Mouse (Mus musculus): ENCODE measurements at regions not wholly inside any gene's neighbourhood (a gene's known extent, or its start where the extent isn't known, plus 50 kb on each side); places are given as distances from the start of the nearest gene placed in this dataset.

DNA sequence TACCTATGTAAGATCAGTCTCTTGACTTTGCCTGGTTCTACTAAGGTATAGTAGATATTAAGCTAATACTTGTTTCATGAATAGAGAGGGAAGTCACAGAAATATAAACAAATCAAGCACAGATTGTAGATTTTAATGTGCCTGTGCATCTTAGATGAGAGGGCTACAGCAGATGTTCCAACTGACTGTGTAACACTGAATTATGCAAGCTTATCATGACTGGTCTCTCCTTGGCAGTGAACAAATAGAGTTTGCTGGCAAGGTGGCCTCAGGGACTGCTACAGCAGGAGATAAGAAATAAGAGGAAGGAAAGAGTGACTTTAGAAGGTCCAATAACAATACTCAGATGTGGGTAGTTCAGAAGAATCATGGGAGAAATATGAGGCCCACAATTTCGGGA lies 372.0 kb downstream of the Cdk5rap2 start:
- no peak for TF ChIP-seq CTCF (IDR thresholded peaks at IDR 0.05; ENCODE audit: low read depth)

DNA sequence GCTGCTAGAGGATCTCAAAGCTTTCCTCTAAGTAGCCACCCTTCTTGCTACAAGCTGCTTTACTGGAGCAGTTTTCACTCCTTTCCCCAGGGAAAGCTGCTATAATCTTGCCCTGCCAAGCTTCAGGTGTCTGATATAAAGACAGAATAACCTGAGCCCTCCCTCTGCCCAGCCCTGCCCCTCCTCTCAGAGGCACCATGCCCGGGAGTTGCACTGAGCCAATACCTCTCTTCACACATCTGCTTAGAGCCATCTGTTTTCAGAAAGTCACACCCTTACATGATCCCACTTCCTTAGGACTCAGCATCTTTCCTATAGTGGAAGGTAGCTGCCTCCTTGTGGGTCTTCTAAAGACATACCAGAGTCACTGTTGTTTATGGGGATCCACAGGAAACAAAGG lies 374.3 kb downstream of the Cdk5rap2 start:
- 26% methylated on average over 1 of the region's 1 CpGs for WGBS (ENCODE audit: insufficient replicate concordance)
- Histone ChIP-seq H3K36me3 (replicated peaks; ENCODE audit: control insufficient read depth, insufficient read depth, low read depth) (no peaks in the 10 kb centered on the region), H3K27me3 (ENCODE audit: control insufficient read depth, insufficient read depth, low read length) (no peaks in the 10 kb centered on the region), H3K27ac (no peak overlapping the region), H3K4me3 (ENCODE audit: insufficient read depth in 1 of 2, low read depth in 2 of 2, low read length in 2 of 2) (no peak overlapping the region), H3K9me3 (ENCODE audit: control insufficient read depth, low read length) (no peaks in the 10 kb centered on the region), H3K4me2 (ENCODE audit: low read depth) (no peak overlapping the region), H3K9ac (replicated peaks) (no peak overlapping the region), H3K4me1 (replicated peaks; ENCODE audit: control insufficient read depth in 2 of 2, insufficient read depth in 2 of 2, low read length in 1 of 2) (no peaks in the 10 kb centered on the region)
- TF ChIP-seq EP300 (IDR thresholded peaks at IDR 0.05; ENCODE audit: low read depth), result no peak
- no peak for TF ChIP-seq CTCF (IDR thresholded peaks at IDR 0.05; ENCODE audit: low read depth)
- DNase-seq (ENCODE audit: low read depth in 3 of 3, low spot score in 3 of 3), result no peak
- no peak for ATAC-seq (ENCODE audit: insufficient read depth)

More for the DNA sequence above, 372.0 kb downstream of the Cdk5rap2 start:
- no peaks in the 10 kb centered on the region for H3K9me3 ChIP-seq (ENCODE audit: control insufficient read depth, low read length)
- H3K36me3 ChIP-seq (replicated peaks; ENCODE audit: control insufficient read depth, insufficient read depth, low read depth), result no peaks in the 10 kb centered on the region
- H3K4me3 ChIP-seq (ENCODE audit: insufficient read depth in 1 of 2, low read depth in 2 of 2, low read length in 2 of 2), result no peak overlapping the region
- H3K4me1 ChIP-seq (replicated peaks; ENCODE audit: control insufficient read depth in 2 of 2, insufficient read depth in 2 of 2, low read length in 1 of 2), result no peaks in the 10 kb centered on the region
- H3K4me2 ChIP-seq (ENCODE audit: low read depth), result no peak overlapping the region
- WGBS (ENCODE audit: insufficient replicate concordance), result 41% methylated on average over 1 of the region's 1 CpGs
- no peak for DNase-seq (ENCODE audit: low read depth in 3 of 3, low spot score in 3 of 3)
- ATAC-seq (ENCODE audit: insufficient read depth), result no peak
- H3K27me3 ChIP-seq (ENCODE audit: control insufficient read depth, insufficient read depth, low read length), result no peaks in the 10 kb centered on the region
- H3K9ac ChIP-seq (replicated peaks), result no peak overlapping the region
- H3K27ac ChIP-seq, result no peak overlapping the region

DNA sequence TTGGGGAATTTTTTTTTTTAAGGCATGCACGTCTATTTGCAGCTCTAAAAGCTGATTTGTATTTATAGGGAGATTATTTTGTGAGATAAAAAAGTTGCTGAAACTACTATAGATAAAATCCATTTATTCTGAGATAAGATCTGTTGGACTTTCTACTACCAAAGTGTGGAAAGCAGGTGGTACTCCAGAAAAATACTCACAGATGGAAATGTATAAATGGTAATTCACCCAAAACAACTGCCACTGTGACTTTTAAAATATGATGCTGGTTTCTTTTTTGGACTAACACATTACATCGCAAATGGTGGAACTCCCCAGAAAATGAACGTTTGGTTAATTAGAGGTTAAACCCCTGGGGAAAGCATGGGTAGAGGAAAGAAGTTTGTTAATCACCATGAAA lies 377.7 kb downstream of the Cdk5rap2 start:
- DNase-seq (ENCODE audit: low read depth in 3 of 3, low spot score in 3 of 3) (no peak), ATAC-seq (ENCODE audit: insufficient read depth) (no peak)
- H3K27me3 ChIP-seq (ENCODE audit: control insufficient read depth, insufficient read depth, low read length), result no peaks in the 10 kb centered on the region
- no peak overlapping the region for H3K4me3 ChIP-seq (ENCODE audit: insufficient read depth in 1 of 2, low read depth in 2 of 2, low read length in 2 of 2)
- H3K9me3 ChIP-seq (ENCODE audit: control insufficient read depth, low read length), result no peaks in the 10 kb centered on the region
- no peaks in the 10 kb centered on the region for H3K4me1 ChIP-seq (replicated peaks; ENCODE audit: control insufficient read depth in 2 of 2, insufficient read depth in 2 of 2, low read length in 1 of 2)
- H3K9ac ChIP-seq (replicated peaks), result no peak overlapping the region
- no peak for TF ChIP-seq CTCF (IDR thresholded peaks at IDR 0.05; ENCODE audit: low read depth)
- TF ChIP-seq EP300 (IDR thresholded peaks at IDR 0.05; ENCODE audit: low read depth), result no peak
- no peaks in the 10 kb centered on the region for H3K36me3 ChIP-seq (replicated peaks; ENCODE audit: control insufficient read depth, insufficient read depth, low read depth)
- H3K4me2 ChIP-seq (ENCODE audit: low read depth), result no peak overlapping the region
- H3K27ac ChIP-seq, result no peak overlapping the region
- WGBS (ENCODE audit: insufficient replicate concordance), result 59% methylated on average over 3 of the region's 3 CpGs

DNA sequence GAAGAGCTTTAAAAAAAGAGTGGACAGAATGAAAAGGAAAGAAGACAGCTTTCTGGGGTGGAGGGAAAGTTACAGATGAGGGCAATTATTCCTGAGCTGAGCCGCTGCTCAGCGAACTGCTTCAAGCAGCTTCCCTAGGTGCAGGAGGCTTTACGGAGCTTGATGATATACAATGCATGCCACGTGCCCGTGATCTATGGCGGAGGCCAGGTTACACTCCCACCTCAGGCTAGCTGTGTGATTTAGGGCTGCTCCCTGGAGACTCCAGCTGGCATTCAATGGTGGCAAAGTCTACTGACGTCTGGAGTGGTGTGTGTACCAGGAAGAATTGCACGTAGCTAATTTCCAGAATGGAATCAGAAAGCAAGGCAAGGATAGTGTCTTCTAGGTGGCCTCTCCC lies 383.4 kb downstream of the Cdk5rap2 start:
- no peaks in the 10 kb centered on the region for H3K27me3 ChIP-seq (ENCODE audit: control insufficient read depth, insufficient read depth, low read length)
- no peak overlapping the region for H3K4me2 ChIP-seq (ENCODE audit: low read depth)
- H3K4me1 ChIP-seq (replicated peaks; ENCODE audit: control insufficient read depth in 2 of 2, insufficient read depth in 2 of 2, low read length in 1 of 2), result no peaks in the 10 kb centered on the region
- no peak overlapping the region for H3K9ac ChIP-seq (replicated peaks)
- 60% methylated on average over 8 of the region's 8 CpGs for WGBS (ENCODE audit: insufficient replicate concordance)
- ATAC-seq (ENCODE audit: insufficient read depth) (no peak), DNase-seq (ENCODE audit: low read depth in 3 of 3, low spot score in 3 of 3) (no peak)
- TF ChIP-seq EP300 (IDR thresholded peaks at IDR 0.05; ENCODE audit: low read depth) (no peak), CTCF (IDR thresholded peaks at IDR 0.05; ENCODE audit: low read depth) (no peak)
- H3K4me3 ChIP-seq (ENCODE audit: insufficient read depth in 1 of 2, low read depth in 2 of 2, low read length in 2 of 2), result no peak overlapping the region
- no peaks in the 10 kb centered on the region for H3K9me3 ChIP-seq (ENCODE audit: control insufficient read depth, low read length)
- H3K36me3 ChIP-seq (replicated peaks; ENCODE audit: control insufficient read depth, insufficient read depth, low read depth), result no peaks in the 10 kb centered on the region
- H3K27ac ChIP-seq, result no peak overlapping the region

DNA sequence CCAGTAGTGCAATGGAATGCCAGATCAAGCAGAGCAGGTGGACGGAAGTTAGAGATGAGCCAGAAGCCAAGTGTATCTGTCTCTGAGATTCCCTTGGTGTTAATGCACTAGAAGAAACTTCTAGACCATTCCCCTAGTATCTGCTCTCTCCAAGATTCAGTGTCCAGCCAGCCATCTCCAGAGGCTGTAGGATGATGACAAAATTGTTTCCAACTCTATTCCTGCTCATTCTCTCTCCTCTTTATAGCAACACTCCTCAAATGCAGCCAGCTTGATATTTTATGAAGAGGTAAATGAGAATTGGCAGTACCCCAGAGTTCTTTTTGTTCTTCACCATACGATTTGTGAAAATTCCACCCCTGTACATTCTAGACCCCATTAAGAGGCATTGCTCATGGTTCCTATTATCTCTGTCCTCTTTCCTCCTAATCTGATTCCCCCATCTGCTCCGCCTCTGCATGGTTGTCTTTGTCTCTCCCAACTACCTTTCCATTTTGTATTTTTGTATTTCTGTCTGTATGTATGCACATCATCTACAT lies 385.3 kb downstream of the Cdk5rap2 start:
- H3K27ac ChIP-seq, result no peak overlapping the region
- H3K4me2 ChIP-seq (ENCODE audit: low read depth), result no peak overlapping the region
- 54% methylated on average over 3 of the region's 3 CpGs for WGBS (ENCODE audit: insufficient replicate concordance)
- H3K36me3 ChIP-seq (replicated peaks; ENCODE audit: control insufficient read depth, insufficient read depth, low read depth), result no peaks in the 10 kb centered on the region
- ATAC-seq (ENCODE audit: insufficient read depth), result no peak
- H3K27me3 ChIP-seq (ENCODE audit: control insufficient read depth, insufficient read depth, low read length), result no peaks in the 10 kb centered on the region
- H3K9me3 ChIP-seq (ENCODE audit: control insufficient read depth, low read length), result no peaks in the 10 kb centered on the region; the same call in 1 of the 2 replicates
- no peak for DNase-seq (ENCODE audit: low read depth in 3 of 3, low spot score in 3 of 3)
- H3K4me3 ChIP-seq (ENCODE audit: insufficient read depth in 1 of 2, low read depth in 2 of 2, low read length in 2 of 2), result no peak overlapping the region
- no peaks in the 10 kb centered on the region for H3K4me1 ChIP-seq (replicated peaks; ENCODE audit: control insufficient read depth in 2 of 2, insufficient read depth in 2 of 2, low read length in 1 of 2)
- TF ChIP-seq EP300 (IDR thresholded peaks at IDR 0.05; ENCODE audit: low read depth) (no peak), CTCF (IDR thresholded peaks at IDR 0.05; ENCODE audit: low read depth) (no peak)
- H3K9ac ChIP-seq (replicated peaks), result no peak overlapping the region

Data from liver, embryonic 14.5 days (tissue).